Mouse (Mus musculus) stomach, embryonic 14.5 days (tissue): Measurements from ENCODE around the gene Atxn1. TPM values are rescaled to one million over a fixed set of nuclear protein-coding genes. Genes with fewer than 3 reads are reported as not detected.

Experiments
- ATAC-seq: fragments of 200-750 bp; cut with Nextera tagmentation; 2 replicates; pipeline ENCODE4 v1.8.0; 2017; ENCODE audit warnings: low read depth, moderate TSS enrichment; ENCODE audit not compliant: insufficient number of reproducible peaks, insufficient read depth, low FRiP score
- H3K27ac ChIP-seq: fragments of 300-500 bp; sonication (generic); 2 replicates; pipeline ENCODE4 v1.5.1; 2014; ENCODE audit warnings: mild to moderate bottlenecking, low read length, moderate library complexity, mixed read lengths
- H3K27me3 ChIP-seq: fragments of 300-500 bp; sonication (generic); 2 replicates; pipeline ENCODE4 v1.6.1; 2014; ENCODE audit warnings: low read length, control low read depth, mixed read lengths; ENCODE audit not compliant: control insufficient read depth, insufficient read depth
- H3K36me3 ChIP-seq: fragments of 300-500 bp; sonication (generic); 2 replicates; pipeline ENCODE4 v1.6.1; 2014; ENCODE audit warnings: mild to moderate bottlenecking, control low read depth, low read length, moderate library complexity, mixed read lengths; ENCODE audit not compliant: control insufficient read depth, insufficient read depth
- H3K4me1 ChIP-seq: fragments of 300-500 bp; sonication (generic); 2 replicates; pipeline ENCODE4 v1.6.1; 2014; ENCODE audit warnings: low read length, control low read depth, mixed read lengths; ENCODE audit not compliant: control insufficient read depth, insufficient read depth
- H3K4me2 ChIP-seq: fragments of 300-500 bp; sonication (generic); replicated peaks from 2 replicates; pipeline ENCODE4 v1.6.1; 2014; ENCODE audit warnings: low read depth, low read length, control low read depth
- H3K4me3 ChIP-seq: fragments of 300-500 bp; sonication (generic); 2 replicates; pipeline ENCODE4 v1.5.1; 2014; ENCODE audit warnings: low read depth, low read length, control low read depth
- H3K9ac ChIP-seq: fragments of 300-500 bp; sonication (generic); replicated peaks from 2 replicates; pipeline ENCODE4 v1.6.1; 2014; ENCODE audit warnings: low read depth, mild to moderate bottlenecking, control low read depth, low read length, moderate library complexity, mixed read lengths
- H3K9me3 ChIP-seq: fragments of 300-500 bp; sonication (generic); 2 replicates; pipeline ENCODE4 v1.6.1; 2016; ENCODE audit warnings: low read depth, low read length, control low read depth; ENCODE audit not compliant: control insufficient read depth
- WGBS: fragments of 180-500 bp; shearing (Covaris S2); extraction: QIAGEN DNeasy Blood & Tissue Kit; methylation state at CpG from one replicate; pipeline ENCODE4 v1.1.7; 2014; 5-methylcytosine and 5-hydroxymethylcytosine counted together
- polyA plus RNA-seq: library from polyadenylated mRNA; unstranded; fragments of >200 nt; fragmentation: Nextera tagmentation; extraction: Ambion mirVana; gene quantifications from 2 replicates; pipeline ENCODE4 v1.2.1, GENCODE M21; 2014

The Atxn1 gene
- polyA plus RNA-seq, 1 experiment from 2014 or later = 6.5 TPM

GRCm38 (mm10) chr13:45577366-45577765, 387.4 kb downstream of the Atxn1 start:
- Histone ChIP-seq H3K9ac (no peak overlapping the region), H3K4me2 (no peak overlapping the region), H3K4me3 (no peak overlapping the region), H3K36me3 (no peaks in the 10 kb centered on the region), H3K27me3 (no peaks in the 10 kb centered on the region), H3K9me3 (no peaks in the 10 kb centered on the region), H3K4me1 (no peaks in the 10 kb centered on the region; the same call in 1 of the 2 replicates), H3K27ac (no peak overlapping the region)
- ATAC-seq = no peak
- 59% methylated on average over 5 of the region's 5 CpGs for WGBS

DNA sequence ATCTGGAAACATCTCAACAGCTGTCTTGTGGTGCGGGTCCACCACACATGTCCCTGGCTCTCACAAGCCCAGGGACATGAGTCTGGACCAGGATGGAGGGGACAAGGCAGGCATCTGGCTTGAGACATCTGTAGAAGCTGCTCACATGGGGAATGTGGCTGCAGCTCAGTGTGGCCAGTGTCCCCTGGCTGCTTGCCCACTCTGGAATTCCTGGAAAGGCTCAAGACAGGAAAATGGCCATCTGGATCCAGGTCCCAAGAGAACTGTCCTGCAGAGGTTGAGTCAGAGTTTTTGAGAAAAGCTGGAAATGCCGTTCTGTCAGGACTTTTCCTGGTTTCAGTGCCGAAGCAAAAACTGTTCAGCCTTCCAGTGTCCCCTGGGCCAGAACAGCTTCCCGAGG, 388.6 kb downstream of the Atxn1 start:
- H3K4me1 ChIP-seq = no peaks in the 10 kb centered on the region; the same call in 1 of the 2 replicates
- 71% methylated on average over 4 of the region's 4 CpGs for WGBS
- ATAC-seq = no peak

GRCm38 (mm10) chr13:45572768-45573167, 392.0 kb downstream of the Atxn1 start:
- no peaks in the 10 kb centered on the region for H3K9me3 ChIP-seq
- H3K27ac ChIP-seq = no peak overlapping the region
- ATAC-seq = no peak
- H3K9ac ChIP-seq = no peak overlapping the region
- WGBS = 27% methylated on average over 4 of the region's 4 CpGs
- H3K4me1 ChIP-seq = no peaks in the 10 kb centered on the region; the same call in 1 of the 2 replicates
- H3K36me3 ChIP-seq = no peaks in the 10 kb centered on the region
- no peak overlapping the region for H3K4me2 ChIP-seq
- H3K27me3 ChIP-seq = no peaks in the 10 kb centered on the region
- no peak overlapping the region for H3K4me3 ChIP-seq

More for the DNA sequence above, 388.6 kb downstream of the Atxn1 start:
- H3K27ac ChIP-seq = no peak overlapping the region
- H3K36me3 ChIP-seq = no peaks in the 10 kb centered on the region
- H3K27me3 ChIP-seq = no peaks in the 10 kb centered on the region
- H3K9ac ChIP-seq = no peak overlapping the region
- no peaks in the 10 kb centered on the region for H3K9me3 ChIP-seq
- H3K4me2 ChIP-seq = no peak overlapping the region
- H3K4me3 ChIP-seq = no peak overlapping the region

- under 1% methylated on average over 6 of the region's 6 CpGs for WGBS
- H3K4me3 ChIP-seq = no peak overlapping the region
- H3K27me3 ChIP-seq = no peaks in the 10 kb centered on the region
- no peaks in the 10 kb centered on the region for H3K9me3 ChIP-seq
- no peaks in the 10 kb centered on the region; the same call in 1 of the 2 replicates for H3K4me1 ChIP-seq
- H3K36me3 ChIP-seq = no peaks in the 10 kb centered on the region
- ATAC-seq = no peak
- H3K4me2 ChIP-seq = no peak overlapping the region
- no peak overlapping the region for H3K27ac ChIP-seq
- H3K9ac ChIP-seq = no peak overlapping the region
These were observed 393.0 kb downstream of the Atxn1 start for GRCm38 (mm10) chr13:45571795-45572262.

- Histone ChIP-seq H3K4me1 (no peaks in the 10 kb centered on the region), H3K27ac (no peak overlapping the region), H3K36me3 (no peaks in the 10 kb centered on the region), H3K9ac (no peak overlapping the region), H3K9me3 (no peaks in the 10 kb centered on the region), H3K4me3 (no peak overlapping the region), H3K27me3 (no peaks in the 10 kb centered on the region), H3K4me2 (no peak overlapping the region)
- WGBS = 81% methylated on average over 7 of the region's 7 CpGs
- no peak for ATAC-seq
These were observed 394.9 kb downstream of the Atxn1 start for GRCm38 (mm10) chr13:45569932-45570331.

GRCm38 (mm10) chr13:45564946-45565345, 399.9 kb downstream of the Atxn1 start:
- H3K9me3 ChIP-seq = no peaks in the 10 kb centered on the region
- no peaks in the 10 kb centered on the region for H3K36me3 ChIP-seq
- no peaks in the 10 kb centered on the region for H3K4me1 ChIP-seq
- ATAC-seq = no peak
- no peaks in the 10 kb centered on the region for H3K27me3 ChIP-seq
- no peak overlapping the region for H3K4me2 ChIP-seq
- H3K4me3 ChIP-seq = no peak overlapping the region
- 59% methylated on average over 4 of the region's 4 CpGs for WGBS
- no peak overlapping the region for H3K27ac ChIP-seq
- H3K9ac ChIP-seq = no peak overlapping the region

- Histone ChIP-seq H3K9me3 (no peaks in the 10 kb centered on the region), H3K27ac (no peak overlapping the region), H3K4me3 (no peak overlapping the region), H3K9ac (no peak overlapping the region), H3K36me3 (no peaks in the 10 kb centered on the region), H3K4me2 (no peak overlapping the region), H3K27me3 (no peaks in the 10 kb centered on the region), H3K4me1 (no peaks in the 10 kb centered on the region)
- ATAC-seq = no peak
- 76% methylated on average over 9 of the region's 9 CpGs for WGBS
These were observed 402.8 kb downstream of the Atxn1 start for GRCm38 (mm10) chr13:45562011-45562410.

DNA sequence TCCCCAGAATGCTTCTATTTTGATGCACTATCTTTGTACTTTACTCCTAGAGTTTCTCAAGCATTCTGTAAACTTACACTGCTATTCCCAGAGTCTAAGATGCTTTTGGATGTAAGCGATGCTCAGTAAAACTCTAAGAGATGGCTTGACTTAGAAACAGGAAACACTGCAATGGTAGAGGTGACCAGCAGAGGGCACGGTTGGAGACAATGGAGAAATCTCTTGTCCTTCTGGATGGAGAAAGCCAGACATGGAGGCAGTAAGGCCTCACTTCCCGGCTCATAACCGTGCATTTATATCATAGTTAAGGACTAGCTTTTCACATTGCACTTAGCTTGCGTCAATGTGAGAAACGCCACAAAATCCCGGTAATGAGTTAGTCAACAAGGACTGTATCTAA, 404.3 kb downstream of the Atxn1 start:
- Histone ChIP-seq H3K36me3 (no peaks in the 10 kb centered on the region), H3K9ac (no peak overlapping the region), H3K27me3 (no peaks in the 10 kb centered on the region), H3K4me3 (no peak overlapping the region), H3K4me2 (no peak overlapping the region), H3K4me1 (no peaks in the 10 kb centered on the region), H3K9me3 (no peaks in the 10 kb centered on the region), H3K27ac (no peak overlapping the region)
- 75% methylated on average over 7 of the region's 7 CpGs for WGBS
- ATAC-seq = no peak

GRCm38 (mm10) chr13:45559258-45559657, 405.6 kb downstream of the Atxn1 start:
- Histone ChIP-seq H3K36me3 (no peaks in the 10 kb centered on the region), H3K27me3 (no peaks in the 10 kb centered on the region), H3K4me2 (no peak overlapping the region), H3K27ac (no peak overlapping the region), H3K9ac (no peak overlapping the region), H3K4me3 (no peak overlapping the region), H3K4me1 (no peaks in the 10 kb centered on the region), H3K9me3 (no peaks in the 10 kb centered on the region)
- no peak for ATAC-seq
- WGBS = 91% methylated on average over 3 of the region's 3 CpGs
